Mouse (Mus musculus): ENCODE measurements around the gene Bcl11b.

The Bcl11b gene

DNA sequence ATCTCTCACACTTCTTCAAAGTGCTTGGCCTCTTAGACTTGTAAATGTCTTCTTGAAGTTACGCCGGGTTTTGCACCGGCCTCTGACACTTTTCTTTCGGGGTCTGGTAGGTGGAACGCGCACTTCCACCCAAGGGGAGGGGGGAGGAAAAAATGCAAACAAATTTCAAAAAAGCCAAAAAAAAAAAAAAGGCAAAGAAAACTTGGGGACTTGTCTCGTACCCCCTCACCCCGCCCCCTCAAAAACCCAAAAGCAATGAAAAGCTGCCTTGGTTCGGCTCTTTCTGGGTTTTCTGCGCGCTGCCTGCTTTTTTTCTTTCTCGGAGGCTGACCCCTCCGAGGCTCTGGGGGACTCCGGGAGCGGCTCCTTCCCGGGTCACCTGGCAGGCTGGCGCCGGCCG, at the start of gene Bcl11b:
Gene Bcl11b, minus strand, starts transcription at position 120 of the 400 bp plus-strand sequence.
- in situ Hi-C loops (cut with MboI; ENCODE audit: low pct_unique_long_range_greater_than_20kb in 1 of 2, low sequenced_read_pairs in 2 of 2, unreplicated experiment in 1 of 2) = no loop called here

DNA sequence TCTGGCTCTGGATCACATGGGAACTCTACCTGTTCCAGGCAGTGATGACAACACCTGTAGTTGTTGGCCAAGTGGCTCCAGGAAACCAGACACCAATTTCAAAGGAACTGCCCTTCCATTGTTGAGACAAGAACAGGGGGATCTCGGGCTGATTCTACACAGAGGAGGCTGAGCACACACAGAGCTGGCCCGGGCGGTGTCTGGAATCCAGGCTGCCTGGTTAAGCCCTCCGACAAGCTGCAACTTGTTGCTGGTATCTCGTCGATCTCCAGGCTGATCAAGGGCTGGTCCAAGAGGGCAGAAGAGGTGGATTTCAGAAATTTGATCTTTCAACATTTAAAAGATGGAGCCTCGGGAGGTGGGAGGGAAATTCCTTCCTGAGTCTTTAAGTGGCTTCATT, 47.6 kb upstream of the Bcl11b start:
- in situ Hi-C loops (cut with MboI; ENCODE audit: low pct_unique_long_range_greater_than_20kb in 1 of 2, low sequenced_read_pairs in 2 of 2, unreplicated experiment in 1 of 2) = no loop called here

DNA sequence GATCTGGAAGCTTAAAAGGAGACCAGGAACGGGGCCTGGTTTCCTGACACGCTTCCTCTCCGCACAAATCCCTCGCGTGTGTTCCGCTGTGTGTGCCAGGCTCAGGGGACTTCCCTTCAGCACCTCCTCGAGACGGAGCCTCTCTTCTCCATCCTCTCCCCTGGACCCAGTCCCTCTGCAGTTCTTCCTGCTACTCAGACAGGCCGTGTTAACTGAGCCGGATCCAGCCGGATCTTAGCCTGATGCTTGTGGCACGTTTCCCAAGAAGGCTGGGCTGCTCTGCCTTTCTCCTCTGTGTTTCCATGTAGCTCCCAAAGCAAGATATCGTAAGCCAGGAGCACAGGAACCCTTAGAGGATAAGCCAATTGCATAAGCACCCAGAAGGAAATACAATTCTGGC, 46.2 kb upstream of the Bcl11b start:
- in situ Hi-C loops (cut with MboI; ENCODE audit: low pct_unique_long_range_greater_than_20kb in 1 of 2, low sequenced_read_pairs in 2 of 2, unreplicated experiment in 1 of 2) = no loop called here

DNA sequence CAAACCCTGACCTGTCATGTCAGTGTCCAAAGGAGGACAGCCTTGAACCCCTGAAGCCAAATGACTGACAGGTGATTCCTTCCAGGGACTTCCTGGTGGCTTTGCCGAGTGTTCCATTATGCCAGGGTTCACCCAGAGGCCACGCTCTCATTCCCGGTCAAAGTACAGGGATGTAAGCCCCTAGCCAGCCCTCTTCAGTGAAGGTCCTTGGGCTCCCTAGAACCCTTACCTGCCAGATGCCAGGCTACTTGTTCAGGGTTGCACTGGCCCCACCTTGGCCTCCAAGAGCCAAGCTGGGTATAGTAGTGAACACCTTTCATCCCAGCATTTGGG, 38.8 kb upstream of the Bcl11b start:
- in situ Hi-C loops (cut with MboI; ENCODE audit: low pct_unique_long_range_greater_than_20kb in 1 of 2, low sequenced_read_pairs in 2 of 2, unreplicated experiment in 1 of 2) = no loop called here

DNA sequence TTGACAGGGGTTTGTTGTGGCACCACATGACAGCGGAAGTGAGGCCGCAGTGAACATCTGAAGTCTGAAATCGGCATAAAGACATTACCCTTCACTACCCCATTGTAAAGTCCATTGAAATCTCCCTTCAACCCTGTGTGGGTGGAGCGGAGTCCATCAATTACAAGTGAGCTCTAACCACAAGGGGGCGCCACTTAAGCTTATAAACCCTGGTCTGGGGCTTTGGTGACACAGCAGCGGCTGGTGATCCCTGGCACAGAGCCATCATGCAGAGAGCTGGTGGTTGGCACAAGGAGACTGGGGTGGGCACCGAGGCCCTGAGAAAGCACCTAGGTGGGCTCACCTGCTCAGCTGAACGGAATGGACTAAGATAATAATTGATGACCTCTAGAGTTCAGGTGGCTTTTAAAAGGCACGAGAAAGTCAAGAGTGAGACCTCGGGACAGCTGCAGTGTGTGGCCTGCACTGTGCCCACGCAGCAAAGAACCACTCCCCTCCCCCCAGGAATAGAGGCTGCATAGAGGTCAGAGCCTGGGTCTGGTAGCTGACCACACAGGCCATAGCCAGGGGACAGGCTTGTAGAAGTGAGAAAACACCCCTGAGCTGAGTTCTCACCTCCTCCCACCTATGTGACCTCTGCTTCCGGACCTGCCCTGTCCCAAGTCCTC, 38.3 kb upstream of the Bcl11b start:
- in situ Hi-C loops (cut with MboI; ENCODE audit: low pct_unique_long_range_greater_than_20kb in 1 of 2, low sequenced_read_pairs in 2 of 2, unreplicated experiment in 1 of 2) = no loop called here

DNA sequence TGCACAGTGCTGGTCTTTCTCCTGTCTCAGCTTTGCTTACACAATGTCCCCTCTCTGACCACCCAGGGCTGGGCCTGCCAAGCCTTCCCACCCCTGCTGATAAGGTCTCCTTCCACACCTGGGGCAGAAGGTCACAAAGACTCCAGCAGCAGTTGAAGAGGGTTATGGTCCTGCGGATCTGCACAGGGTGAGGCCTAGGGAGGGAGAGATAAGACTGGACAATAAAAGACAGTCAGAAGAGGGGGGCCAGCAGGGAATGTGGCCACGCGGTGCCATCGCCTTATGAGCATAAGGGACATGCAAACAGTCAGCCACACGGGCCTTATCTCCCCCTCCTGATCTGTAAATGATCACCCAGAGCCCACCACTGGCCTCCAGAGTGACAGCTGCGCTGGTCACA, 34.0 kb upstream of the Bcl11b start:
- in situ Hi-C loops (cut with MboI; ENCODE audit: low pct_unique_long_range_greater_than_20kb in 1 of 2, low sequenced_read_pairs in 2 of 2, unreplicated experiment in 1 of 2) = no loop called here

DNA sequence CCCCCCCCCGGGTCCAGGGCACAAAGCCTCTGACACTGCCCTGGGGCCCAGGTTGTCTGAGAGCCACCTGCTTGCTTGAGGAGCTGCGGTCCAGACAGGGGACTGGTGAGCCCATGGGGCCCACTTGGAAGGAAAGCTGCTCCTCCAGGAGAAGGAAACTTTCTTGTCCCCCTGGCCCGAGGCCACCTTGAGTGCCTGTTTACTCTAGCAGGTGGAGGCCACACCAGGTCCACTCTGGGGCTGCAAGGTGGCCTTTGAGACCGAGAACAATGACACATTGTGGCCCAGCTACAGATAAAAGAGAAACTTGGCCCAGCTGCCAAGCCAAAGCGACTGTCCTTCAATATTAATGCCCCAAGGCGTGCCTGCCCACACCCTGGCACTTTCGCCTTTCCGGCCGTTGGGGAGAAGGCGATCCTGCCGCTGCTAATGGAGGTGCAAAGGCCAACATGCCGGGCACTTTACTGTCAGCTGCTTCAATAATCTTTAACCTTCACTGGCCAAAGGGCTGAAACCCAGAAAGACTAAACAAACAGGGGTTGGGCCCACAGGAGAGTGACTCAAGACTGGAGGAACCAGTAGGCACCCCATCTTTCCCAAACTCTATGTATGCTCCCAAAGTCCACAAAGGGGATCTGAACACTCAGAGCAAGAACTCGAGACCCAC, 32.1 kb upstream of the Bcl11b start:
- in situ Hi-C loops (cut with MboI; ENCODE audit: low pct_unique_long_range_greater_than_20kb in 1 of 2, low sequenced_read_pairs in 2 of 2, unreplicated experiment in 1 of 2) = no loop called here

DNA sequence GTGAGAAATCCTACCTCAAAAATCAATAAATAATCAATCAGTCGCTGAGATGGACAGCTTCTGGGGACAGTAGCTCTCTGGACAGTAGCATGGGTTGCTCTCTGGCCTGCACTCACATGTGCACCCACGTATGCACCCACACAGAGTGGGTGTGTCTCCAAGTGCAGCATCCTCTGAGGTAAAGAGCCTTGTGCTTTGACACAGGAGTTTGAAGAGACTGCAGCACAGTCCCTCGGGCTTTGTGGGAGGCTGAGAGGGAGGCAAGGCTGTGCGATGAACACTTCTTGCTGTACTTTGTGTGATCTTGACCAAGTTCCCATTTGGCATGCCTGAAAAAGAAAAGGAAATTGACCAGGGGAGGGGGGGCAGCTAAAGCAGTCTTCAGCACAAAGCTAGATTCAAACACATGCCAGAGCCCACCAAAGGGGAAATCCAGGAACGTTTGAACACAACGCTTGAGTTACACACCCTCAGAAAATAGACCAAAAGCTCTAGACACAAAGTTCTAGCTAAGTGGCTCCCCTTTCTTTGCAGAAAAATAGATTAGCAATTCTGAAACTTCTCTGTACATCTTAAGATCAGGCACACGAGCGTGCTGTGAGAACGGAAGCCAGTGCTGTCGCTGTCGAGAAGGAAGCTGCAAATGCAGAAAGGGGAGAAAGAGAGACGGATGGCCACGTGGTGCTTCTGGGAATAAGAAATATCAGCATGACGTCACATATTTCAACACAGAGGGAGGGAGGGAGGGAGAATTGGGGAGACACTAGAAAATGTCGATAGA, 19.6 kb upstream of the Bcl11b start:
- in situ Hi-C loops (cut with MboI; ENCODE audit: low pct_unique_long_range_greater_than_20kb in 1 of 2, low sequenced_read_pairs in 2 of 2, unreplicated experiment in 1 of 2) = no loop called here

DNA sequence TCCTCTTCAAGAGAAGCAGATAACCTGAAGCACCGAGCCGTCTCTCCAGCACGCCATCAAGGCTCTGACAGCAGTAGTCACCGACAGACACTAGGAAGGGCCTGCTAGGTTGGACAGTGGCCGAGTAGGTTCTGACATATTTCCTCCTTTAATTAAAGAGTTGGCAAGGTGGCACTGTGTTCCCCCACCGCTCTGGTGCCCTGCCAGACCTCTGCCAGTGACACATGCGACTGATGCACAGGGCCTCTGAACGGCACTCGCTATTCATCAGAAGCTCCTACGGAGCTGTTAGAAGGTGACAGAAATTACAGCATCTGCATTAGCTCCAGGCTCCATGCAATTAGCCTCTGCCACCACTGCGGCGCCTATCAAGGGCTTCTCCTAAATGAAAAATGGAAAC, 8.6 kb upstream of the Bcl11b start:
- in situ Hi-C loops (cut with MboI; ENCODE audit: low pct_unique_long_range_greater_than_20kb in 1 of 2, low sequenced_read_pairs in 2 of 2, unreplicated experiment in 1 of 2) = no loop called here

DNA sequence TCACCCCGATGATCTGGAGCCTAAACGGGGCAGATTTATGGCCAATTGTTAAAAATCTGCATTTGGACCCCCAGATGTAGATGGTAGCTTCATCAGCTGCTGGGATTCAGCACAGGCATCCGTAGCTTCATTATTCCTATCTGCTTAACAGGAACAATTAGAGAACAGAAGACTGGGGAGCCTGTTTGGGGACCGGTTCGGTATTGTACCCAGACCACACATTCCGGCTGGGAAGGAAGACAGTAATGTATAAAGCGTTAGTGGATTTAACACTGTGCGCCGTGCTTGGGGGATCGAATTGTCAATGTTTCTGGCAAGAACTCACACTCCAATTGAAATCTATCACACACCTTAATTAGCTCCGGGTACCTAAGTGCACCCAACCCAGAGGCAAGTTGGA, 6.9 kb upstream of the Bcl11b start:
- in situ Hi-C loops (cut with MboI; ENCODE audit: low pct_unique_long_range_greater_than_20kb in 1 of 2, low sequenced_read_pairs in 2 of 2, unreplicated experiment in 1 of 2) = no loop called here

DNA sequence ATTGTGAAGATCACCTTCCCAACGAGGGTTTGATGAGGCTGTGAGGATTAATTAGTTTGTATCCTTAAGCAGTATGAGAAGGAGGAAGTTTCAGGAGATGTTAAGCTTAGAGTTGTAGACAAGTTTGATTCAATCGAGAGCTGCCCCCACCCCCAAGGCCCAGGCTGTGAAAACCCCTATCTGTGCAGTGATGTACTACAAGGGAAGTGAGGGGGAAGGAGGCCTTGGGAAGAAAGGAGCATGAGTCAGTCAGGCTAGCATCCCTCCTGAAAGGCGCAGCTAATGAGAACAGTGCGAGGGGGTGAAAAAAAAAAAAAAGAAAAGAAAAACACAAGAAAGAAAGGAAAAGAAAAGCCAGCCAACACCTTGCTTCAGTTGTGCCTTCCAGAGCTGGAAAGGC, 5.8 kb upstream of the Bcl11b start:
- in situ Hi-C loops (cut with MboI; ENCODE audit: low pct_unique_long_range_greater_than_20kb in 1 of 2, low sequenced_read_pairs in 2 of 2, unreplicated experiment in 1 of 2) = no loop called here

DNA sequence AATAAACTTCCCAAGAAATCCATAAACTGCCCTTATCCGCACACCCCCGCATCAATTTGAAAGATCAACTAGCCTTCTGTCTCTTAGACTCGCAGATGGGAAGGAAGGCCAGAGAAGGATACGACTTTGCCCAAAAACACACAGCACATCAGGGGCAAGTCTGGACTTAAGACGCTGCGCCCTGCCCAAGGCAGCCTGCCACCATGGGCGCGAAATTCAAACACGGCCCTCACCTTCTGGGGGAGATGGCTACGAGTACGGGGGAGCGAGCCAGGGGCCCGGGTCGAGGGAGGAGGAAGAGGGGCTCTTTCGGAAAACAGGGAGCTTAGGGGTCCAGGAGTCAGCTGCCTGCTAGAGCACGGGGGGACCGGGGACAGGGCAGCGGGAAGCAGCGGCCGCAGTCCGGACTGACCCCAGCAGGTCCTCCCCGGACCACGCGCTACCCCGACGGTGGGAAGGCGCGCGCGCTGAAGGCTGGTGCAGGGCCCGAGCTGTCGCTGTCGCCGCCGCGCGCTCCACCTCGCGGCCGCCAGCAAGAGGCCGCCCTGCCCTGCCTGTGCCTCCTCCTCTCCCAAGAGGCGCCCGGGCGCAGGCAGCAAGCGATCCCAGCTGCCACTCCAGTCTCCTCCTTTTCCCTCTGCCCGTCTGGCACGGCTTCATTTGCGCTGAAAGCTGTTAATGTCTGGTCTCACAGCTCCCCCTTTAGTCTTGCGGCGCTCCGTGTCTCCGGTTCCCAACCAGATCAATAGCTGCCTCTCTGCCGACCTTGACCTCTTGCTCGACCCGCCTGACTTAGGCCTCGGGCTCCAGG, 2.6 kb upstream of the Bcl11b start:
- in situ Hi-C loops (cut with MboI; ENCODE audit: low pct_unique_long_range_greater_than_20kb in 1 of 2, low sequenced_read_pairs in 2 of 2, unreplicated experiment in 1 of 2) = no loop called here

DNA sequence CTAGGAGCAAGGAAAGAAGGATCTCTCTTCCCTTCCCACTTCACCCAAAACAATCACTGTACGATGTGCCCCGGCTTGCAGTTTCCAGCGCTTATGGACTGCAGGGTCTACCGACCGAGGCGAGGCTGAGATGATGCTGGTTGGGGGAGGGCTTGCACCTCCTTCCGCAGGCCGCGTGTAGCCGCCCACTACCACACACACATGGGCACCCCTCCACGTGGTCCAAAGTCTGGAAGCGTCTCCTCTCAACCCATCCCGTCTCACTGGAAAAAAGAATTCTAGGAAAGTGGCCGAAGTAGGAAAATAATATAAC, 2.0 kb upstream of the Bcl11b start:
- in situ Hi-C loops (cut with MboI; ENCODE audit: low pct_unique_long_range_greater_than_20kb in 1 of 2, low sequenced_read_pairs in 2 of 2, unreplicated experiment in 1 of 2) = no loop called here

DNA sequence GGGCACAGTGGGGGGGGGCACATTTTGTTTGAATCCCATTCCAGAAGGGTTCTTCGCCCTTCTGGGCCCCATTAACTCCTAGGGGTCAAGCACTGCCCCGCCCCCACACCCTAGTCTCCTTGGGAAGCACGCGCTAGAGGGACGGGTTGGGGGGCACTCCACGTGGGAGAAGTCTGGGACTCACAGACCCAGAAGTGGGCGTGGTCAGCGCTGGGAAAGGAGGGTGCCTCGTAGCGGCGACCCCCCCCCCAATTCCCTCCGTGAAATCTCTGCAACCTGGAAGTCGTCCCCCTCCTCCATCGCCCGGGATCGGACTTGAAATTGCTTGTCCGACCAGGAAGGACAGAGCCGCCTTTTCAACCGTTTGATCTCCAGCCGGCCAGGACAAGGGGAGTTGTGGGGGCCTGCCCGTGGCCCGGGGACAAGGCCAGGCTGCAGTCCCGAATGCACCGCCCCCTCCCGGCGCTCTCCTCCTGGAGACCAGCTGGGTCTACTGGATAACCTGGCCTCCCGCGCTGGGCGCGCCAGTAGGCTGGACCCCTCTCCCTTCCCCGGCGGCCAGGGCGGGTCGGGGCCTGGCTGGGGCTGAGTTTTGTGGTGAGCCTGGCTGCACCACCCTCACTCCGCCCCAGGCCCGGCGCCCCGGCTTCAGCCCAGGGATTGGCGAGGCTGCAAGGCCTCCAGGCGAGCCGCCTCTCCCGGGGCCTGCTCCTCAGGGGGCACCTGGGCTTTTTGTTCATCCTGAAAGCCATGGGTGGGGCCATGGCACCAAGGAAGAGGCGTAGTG, 1.5 kb upstream of the Bcl11b start:
- in situ Hi-C loops (cut with MboI; ENCODE audit: low pct_unique_long_range_greater_than_20kb in 1 of 2, low sequenced_read_pairs in 2 of 2, unreplicated experiment in 1 of 2) = no loop called here

DNA sequence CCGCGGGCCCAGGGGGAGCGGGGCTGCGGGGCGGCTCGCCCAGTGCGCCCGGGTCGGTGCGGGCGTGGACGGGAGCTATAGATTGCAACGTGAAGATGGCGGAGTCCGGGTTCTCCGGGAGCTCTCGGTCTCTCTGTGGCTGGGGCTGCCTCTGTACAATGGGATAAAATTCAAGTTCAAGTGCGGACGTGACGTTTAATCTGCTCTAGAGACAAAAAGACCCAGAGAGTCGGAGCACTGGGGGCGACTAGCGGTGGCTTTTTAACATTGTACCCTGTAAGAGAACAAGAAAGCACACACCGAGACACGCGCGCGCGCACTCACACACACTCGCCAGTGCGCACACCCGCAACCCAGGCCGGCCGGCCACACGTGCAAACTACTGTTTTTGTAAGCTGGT, 526 bp upstream of the Bcl11b start:
- in situ Hi-C loops (cut with MboI; ENCODE audit: low pct_unique_long_range_greater_than_20kb in 1 of 2, low sequenced_read_pairs in 2 of 2, unreplicated experiment in 1 of 2) = no loop called here

DNA sequence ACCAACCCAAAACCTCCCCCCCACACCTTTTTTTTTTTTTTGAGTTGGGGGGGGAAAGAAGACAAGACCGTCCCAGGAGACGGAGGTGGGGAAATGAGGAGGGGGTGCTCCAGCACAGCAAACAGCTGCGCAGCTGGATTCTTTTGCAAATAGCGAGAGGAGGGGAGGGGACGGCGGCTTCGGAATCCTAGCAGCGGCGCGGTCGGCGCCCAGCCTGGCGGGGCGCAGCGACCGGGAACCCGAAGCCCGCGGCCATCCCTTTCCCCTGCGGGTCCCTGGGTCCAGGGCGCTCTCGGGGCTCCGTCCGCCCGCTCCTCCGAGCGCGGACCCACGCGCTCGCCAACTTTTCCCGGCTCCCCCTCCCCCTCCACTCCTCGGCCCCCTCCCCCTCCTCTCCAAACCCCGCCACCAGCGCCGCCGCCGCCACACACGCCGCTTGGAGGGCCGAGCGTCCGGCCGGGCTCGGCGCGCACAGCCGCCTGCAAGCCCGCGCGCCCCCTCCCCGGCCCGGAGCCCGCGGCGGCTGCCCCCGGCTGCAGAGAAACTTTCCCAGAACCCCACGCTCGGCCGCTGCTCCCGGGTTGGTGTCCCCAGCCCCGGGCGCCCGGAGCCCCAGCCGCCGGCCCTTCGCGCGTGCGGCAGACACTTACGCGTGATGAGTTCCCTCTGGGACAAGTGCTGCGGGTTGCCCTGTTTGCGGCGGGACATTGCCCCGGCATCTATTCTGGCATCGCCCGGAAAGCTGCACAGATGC, 789 bp downstream of the Bcl11b start:
- in situ Hi-C loops (cut with MboI; ENCODE audit: low pct_unique_long_range_greater_than_20kb in 1 of 2, low sequenced_read_pairs in 2 of 2, unreplicated experiment in 1 of 2) = no loop called here

DNA sequence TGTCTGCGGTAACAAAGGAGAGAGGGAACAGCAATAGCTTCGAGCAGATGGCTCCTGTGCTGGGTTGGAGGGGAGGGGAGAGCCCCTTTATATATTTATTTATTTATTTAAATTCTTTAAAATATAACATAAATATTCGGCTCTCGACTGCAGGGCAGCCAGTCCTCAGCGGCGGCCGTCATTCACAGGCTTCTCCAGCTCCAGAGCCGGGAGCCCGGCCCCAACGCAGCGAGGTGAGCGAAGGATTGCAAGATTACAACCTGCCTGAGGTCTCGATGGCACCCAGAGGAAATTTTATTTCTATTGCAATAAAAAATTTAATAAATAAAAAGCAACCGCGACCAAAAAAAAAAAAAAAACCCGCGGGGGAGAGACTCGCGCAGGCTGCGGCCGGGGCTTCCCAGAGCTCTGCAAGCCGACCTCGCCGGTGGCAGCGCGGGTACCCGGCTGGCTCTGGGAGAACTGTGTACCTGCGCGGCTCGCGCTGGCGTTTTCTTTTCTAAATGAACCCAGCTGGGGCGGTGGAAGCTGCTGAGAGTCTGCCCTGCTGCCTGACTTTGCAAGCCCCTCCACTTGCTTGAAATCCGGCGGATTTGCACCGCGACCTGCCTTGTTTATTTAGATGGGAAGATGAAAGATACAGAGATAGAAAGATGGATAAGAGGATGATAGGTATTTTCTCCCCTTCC, 1.6 kb downstream of the Bcl11b start:
- in situ Hi-C loops (cut with MboI; ENCODE audit: low pct_unique_long_range_greater_than_20kb in 1 of 2, low sequenced_read_pairs in 2 of 2, unreplicated experiment in 1 of 2) = no loop called here

Data from mouse embryonic stem cell (cell line).